Mouse (Mus musculus): ENCODE measurements around the gene St6galnac1. TPM values are rescaled to one million over a fixed set of nuclear protein-coding genes. Genes with fewer than 3 reads are reported as not detected.

Gene St6galnac1
- polyA plus RNA-seq, 1 experiment from 2014 or later, result not detected

DNA sequence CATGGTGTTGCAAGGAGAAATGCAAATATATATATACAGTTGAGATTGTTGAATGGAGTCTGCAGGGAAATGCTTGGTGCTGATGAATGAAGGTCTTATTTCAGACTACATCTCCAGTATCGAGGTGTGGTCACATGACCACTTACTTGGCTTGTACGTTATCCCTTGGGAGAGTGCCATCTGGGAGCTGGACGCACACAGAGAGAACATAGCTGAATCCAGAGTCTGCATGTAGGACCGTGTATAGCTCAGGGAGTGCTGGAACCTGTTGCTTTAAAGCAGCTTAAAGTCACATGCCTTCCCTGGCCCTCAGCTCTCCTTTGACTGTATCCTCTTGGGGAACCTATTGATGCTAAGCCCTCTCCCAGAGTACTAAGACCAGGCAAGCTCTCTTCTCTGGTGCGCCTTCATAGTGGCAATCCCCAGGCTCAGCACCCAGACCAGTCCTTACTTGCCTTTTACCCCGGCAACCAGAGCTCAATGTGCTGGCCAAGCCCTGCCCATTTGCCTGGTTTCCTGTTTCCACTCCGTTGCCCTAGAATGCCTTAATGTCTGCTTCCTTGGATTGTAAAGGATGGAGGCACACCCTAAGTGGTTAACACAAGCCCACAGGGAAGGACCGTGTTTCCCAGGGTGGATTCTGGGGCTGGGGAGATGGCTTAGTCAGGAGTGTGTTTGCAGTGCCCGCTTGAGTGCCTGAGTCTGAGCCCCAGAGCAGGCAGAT lies 53.6 kb downstream of the St6galnac1 start:
- Histone ChIP-seq H3K4me3 (replicated peaks; ENCODE audit: low read length) (no peak overlapping the region), H3K9ac (ENCODE audit: low read length) (no peak overlapping the region), H3K36me3 (ENCODE audit: control insufficient read depth, insufficient read depth, low read length) (no peaks in the 10 kb centered on the region), H3K27ac (ENCODE audit: low read length) (no peak overlapping the region), H3K4me2 (ENCODE audit: low read depth, low read length) (no peak overlapping the region), H3K4me1 (ENCODE audit: control insufficient read depth, insufficient read depth, low read length) (no peaks in the 10 kb centered on the region), H3K9me3 (replicated peaks; ENCODE audit: control insufficient read depth, low read length) (peaks cover 3% of the 10 kb centered on the region; the same call in 1 of the 2 replicates), H3K27me3 (ENCODE audit: control insufficient read depth, insufficient read depth, low read length) (no peaks in the 10 kb centered on the region)
- no peak for ATAC-seq (ENCODE audit: insufficient read depth, low FRiP score)
- WGBS, result 54% methylated on average over 9 of the region's 9 CpGs

DNA sequence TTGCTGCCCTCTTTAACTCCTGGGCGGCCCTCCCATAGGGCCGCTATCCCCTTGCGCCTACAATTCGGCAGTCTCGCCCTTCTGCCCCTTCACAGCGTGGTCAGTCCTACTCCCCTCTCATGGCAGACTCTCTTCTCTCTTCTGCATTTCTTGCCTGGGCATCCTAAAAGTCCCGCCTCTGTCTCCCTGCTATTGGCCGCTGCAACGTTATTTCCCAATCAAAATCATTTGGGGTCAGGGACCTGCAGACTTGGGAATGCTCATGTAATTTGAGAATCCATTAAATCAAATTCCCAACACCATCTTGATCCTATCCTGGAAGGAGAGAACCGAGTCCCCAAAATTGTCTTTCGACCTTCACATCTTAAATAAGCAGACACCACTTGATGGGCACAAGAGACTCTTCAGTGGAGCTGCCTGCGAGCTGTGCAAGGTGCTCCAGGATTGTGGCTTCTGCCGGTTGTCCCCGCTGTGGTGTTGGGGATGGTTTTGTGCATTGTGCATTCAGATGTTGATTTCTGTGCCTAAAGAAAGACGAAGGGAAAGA lies 54.9 kb downstream of the St6galnac1 start:
- Histone ChIP-seq H3K9ac (ENCODE audit: low read length) (no peak overlapping the region), H3K27me3 (ENCODE audit: control insufficient read depth, insufficient read depth, low read length) (no peaks in the 10 kb centered on the region), H3K4me3 (replicated peaks; ENCODE audit: low read length) (no peak overlapping the region), H3K36me3 (ENCODE audit: control insufficient read depth, insufficient read depth, low read length) (no peaks in the 10 kb centered on the region), H3K4me2 (ENCODE audit: low read depth, low read length) (no peak overlapping the region), H3K9me3 (replicated peaks; ENCODE audit: control insufficient read depth, low read length) (peaks cover 3% of the 10 kb centered on the region; the same call in 1 of the 2 replicates), H3K4me1 (ENCODE audit: control insufficient read depth, insufficient read depth, low read length) (no peaks in the 10 kb centered on the region), H3K27ac (ENCODE audit: low read length) (no peak overlapping the region)
- WGBS, result 87% methylated on average over 15 of the region's 15 CpGs
- ATAC-seq (ENCODE audit: insufficient read depth, low FRiP score), result no peak

Other genes with a start within 250 kb of the St6galnac1 start
- 12.4 and 15.3 TPM in 2 replicates for gene Sphk1, start 244.6 kb downstream of the St6galnac1 start, polyA plus RNA-seq (2015; fragmentation: Nextera tagmentation; extraction: Ambion mirVana)
- gene Ube2o, start 194.1 kb downstream of the St6galnac1 start, polyA plus RNA-seq (2015; fragmentation: Nextera tagmentation; extraction: Ambion mirVana), result 4.8 and 5.1 TPM in 2 replicates
- not detected in 2 replicates for gene Aanat, start 189.1 kb downstream of the St6galnac1 start, polyA plus RNA-seq (2015; fragmentation: Nextera tagmentation; extraction: Ambion mirVana)
- 8.2 and 9.3 TPM in 2 replicates for gene Rhbdf2, start 148.5 kb downstream of the St6galnac1 start, polyA plus RNA-seq (2015; fragmentation: Nextera tagmentation; extraction: Ambion mirVana)
- gene Prcd, start 122.0 kb downstream of the St6galnac1 start, polyA plus RNA-seq (2015; fragmentation: Nextera tagmentation; extraction: Ambion mirVana), result 1.1 and 1.6 TPM in 2 replicates
- 19.6 and 24.8 TPM in 2 replicates for gene Cygb, start 121.2 kb downstream of the St6galnac1 start, polyA plus RNA-seq (2015; fragmentation: Nextera tagmentation; extraction: Ambion mirVana)
- gene Mxra7, start 52.5 kb upstream of the St6galnac1 start, polyA plus RNA-seq (2015; fragmentation: Nextera tagmentation; extraction: Ambion mirVana), result 12.1 and 15.7 TPM in 2 replicates
- gene Mettl23, start 67.8 kb upstream of the St6galnac1 start, polyA plus RNA-seq (2015; fragmentation: Nextera tagmentation; extraction: Ambion mirVana), result 51.9 and 58.9 TPM in 2 replicates
- 68.8 and 69.1 TPM in 2 replicates for gene Jmjd6, start 67.9 kb upstream of the St6galnac1 start, polyA plus RNA-seq (2015; fragmentation: Nextera tagmentation; extraction: Ambion mirVana)
- 33.3 and 43.7 TPM in 2 replicates for gene Mfsd11, start 76.9 kb upstream of the St6galnac1 start, polyA plus RNA-seq (2015; fragmentation: Nextera tagmentation; extraction: Ambion mirVana)
- gene Srsf2, start 77.6 kb upstream of the St6galnac1 start, polyA plus RNA-seq (2015; fragmentation: Nextera tagmentation; extraction: Ambion mirVana), result 528 and 578 TPM in 2 replicates
- gene Mgat5b, start 143.4 kb upstream of the St6galnac1 start, polyA plus RNA-seq (2015; fragmentation: Nextera tagmentation; extraction: Ambion mirVana), result 0.50 and 0.67 TPM in 2 replicates